Mouse (Mus musculus) liver, embryonic 11.5 days (tissue): ENCODE measurements around the gene Rrp1b. TPM values are rescaled to one million over a fixed set of nuclear protein-coding genes. Genes with fewer than 3 reads are reported as not detected.

ENCODE experiments used
- polyA plus RNA-seq: library from polyadenylated mRNA; unstranded; fragments of >200 nt; fragmentation: Nextera tagmentation; extraction: Ambion mirVana; gene quantifications from 2 replicates; pipeline ENCODE4 v1.2.1, GENCODE M21; 2014

Rrp1b gene
- polyA plus RNA-seq, 1 experiment from 2014 or later, result 75.2 TPM

Other genes with a start within 250 kb of the Rrp1b start
- gene Sik1, start 180.3 kb upstream of the Rrp1b start, polyA plus RNA-seq, result 10.4 and 11.2 TPM in 2 replicates
- gene Hsf2bp, start 249 bp downstream of the Rrp1b start, polyA plus RNA-seq, result 0.40 and 0.64 TPM in 2 replicates
- 5.1 and 5.4 TPM in 2 replicates for gene Notch3, start 130.8 kb downstream of the Rrp1b start, polyA plus RNA-seq
- 0.14 TPM in 1 of 2 replicates, not detected in the other for gene Ephx3, start 153.4 kb downstream of the Rrp1b start, polyA plus RNA-seq
- 84.6 and 97.6 TPM in 2 replicates for gene Brd4, start 248.6 kb downstream of the Rrp1b start, polyA plus RNA-seq